Mouse (Mus musculus) CD4-positive, CD25-positive, alpha-beta regulatory T cell, adult 2 months (primary cell): ENCODE results near the gene H2afy2.
A peak's percentile ranks its signal among the peaks of the same experiment; 100 is the strongest.

ENCODE experiments used
- DNase-seq: peaks from one replicate; pipeline ENCODE4 v3.0.0-alpha.2; 2012; ENCODE audit warnings: low read depth, low spot score

The H2afy2 gene

DNA sequence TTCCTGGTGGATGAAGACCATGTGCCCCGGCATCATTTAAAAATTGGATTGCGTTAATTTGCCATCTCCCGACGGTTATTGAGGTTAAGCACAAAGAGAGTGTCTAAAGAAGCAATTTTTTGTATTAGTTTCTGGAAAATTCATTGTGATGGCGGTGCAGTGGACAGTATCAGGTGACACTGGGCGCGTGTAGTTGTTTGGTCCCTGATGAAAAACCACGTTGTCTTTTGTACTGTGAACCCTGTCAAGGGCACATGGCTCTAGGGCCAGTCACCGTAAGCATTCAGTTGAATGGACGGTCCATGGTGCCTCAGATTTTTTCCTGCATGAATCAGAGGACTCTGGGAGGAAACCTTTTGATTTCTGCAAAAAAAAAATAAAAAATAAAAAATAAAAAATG, 467 bp upstream of the H2afy2 start:
- DNase-seq = no peak

DNA sequence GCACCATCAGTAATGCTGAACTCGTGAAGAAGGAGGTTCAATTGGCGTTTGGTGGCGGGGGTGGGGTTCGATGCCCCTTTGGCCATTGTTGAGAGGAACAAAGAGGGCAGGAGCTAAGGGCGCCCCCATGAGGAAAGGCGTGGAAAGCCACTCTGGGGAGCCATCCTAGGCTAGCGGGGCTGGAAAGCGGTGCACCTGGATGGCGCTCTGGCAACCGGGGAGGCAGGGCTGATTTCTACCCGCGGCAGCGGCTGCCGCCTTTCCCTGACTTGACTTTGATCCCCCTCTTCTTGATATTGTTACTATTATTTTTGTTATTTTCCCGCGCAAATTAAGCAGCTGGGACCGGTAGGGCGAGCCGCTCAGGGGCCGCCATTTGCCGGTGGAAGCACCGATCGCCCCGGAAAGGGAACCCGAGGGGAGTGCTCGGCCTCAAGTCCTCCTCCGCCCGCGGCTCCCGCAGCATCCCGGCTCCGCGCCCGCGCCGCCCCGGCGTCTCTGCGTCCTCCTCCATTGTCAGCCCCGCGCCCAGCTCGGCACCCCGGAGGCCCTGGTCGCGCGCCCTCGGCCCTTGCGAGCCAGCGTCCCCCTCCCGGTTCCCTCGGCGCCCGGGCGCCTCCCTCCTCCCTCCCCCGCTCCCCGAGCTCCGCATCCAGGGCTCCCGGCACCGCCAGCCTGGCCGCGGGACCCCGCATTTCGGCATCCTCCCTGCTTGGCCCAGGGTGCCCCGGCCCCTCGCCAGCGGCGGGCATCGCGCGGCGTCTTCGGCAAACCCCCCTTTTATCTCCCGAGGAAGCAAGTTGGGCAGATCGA, 942 bp downstream of the H2afy2 start:
- DNase-seq = peak; percentile 5

DNA sequence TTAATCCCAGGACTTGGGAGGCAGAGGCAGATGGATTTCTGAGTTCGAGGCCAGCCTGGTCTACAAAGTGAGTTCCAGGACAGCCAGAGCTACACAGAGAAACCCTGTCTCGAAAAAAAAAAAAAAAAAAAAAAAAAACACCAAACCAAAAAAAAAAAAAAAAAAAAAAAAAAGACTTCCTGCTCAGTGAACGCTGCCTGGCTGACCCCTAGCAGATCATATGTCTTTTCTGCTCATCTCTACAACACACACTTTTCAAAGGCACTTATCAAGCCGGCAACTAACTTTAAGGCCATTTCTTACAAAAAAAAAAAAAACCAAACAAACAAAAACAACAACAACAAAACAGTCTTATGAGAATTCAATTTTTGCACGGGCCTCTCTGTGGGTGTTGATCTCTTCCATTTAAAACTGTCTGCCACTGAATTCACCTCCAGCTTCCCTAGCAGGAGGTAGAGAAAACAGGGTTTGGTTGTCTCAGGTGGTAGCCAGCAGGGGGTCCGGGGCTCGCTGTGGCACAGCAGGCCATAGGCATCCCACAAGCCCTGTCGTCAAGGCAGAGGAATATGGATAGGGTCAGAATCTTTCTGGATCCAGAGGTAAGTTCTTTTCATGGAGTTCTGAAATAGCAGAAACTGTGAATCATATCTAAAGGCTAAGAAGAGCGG, 2.4 kb downstream of the H2afy2 start:
- no peak for DNase-seq

DNA sequence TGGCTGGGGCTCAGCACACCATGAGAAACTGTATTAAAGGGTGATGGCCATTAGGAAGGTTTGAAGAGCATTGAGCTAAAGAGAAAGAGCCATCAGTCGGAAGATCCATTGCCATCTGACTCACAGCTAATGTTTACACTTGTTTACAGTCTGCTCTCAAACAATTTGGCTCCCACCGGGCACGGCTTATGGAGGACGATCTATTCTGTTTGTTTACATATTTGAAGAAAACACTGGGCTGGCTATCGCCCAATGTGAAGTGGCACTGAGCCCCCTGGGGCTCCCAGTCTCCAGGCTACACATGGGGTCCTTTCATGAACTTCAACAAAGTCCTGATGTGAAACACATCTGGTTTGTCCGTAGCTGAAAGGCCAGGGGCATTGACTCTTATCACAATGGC, 17.1 kb downstream of the H2afy2 start:
- DNase-seq = no peak

GRCm38 (mm10) chr10:61765558-61765957, 18.4 kb downstream of the H2afy2 start:
- DNase-seq = no peak

GRCm38 (mm10) chr10:61764689-61765088, 19.3 kb downstream of the H2afy2 start:
- DNase-seq = no peak

DNA sequence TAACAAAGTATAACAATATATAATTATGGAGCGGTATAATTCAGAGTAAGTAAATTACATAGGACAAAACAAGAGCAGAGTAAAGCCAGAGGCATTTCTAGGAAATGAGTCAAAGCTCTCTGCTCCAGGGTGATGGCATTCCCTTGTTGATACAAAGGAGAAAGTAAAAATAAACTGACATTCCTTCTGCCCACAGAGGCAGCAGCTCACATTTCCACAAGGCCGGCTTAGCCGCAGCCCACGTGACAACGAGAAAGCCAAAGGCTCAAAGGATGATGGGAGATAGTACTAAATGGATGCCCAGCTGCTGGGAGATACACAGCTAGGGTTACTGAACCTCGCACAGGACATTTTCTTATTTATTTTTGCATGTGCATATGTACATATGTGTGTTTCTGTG, 24.1 kb downstream of the H2afy2 start:
- no peak for DNase-seq

DNA sequence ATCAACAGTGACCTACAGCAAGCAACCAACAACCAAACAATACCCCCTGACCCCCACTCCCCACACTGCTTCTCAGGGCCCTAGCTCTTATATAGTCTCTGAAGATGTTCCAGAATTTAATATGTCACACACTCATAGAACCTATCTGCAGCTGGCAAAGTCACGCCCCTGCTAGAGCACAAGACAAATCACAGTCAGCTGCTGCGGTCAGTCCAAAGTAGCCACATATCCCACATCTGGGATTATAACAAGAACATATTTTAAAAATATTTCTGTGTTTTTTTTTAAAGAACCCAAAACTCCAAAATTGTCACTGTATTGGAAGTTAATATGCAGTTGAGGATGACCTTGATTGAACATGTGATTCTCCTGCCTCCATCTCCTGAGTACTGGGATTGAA, 25.0 kb downstream of the H2afy2 start:
- no peak for DNase-seq

DNA sequence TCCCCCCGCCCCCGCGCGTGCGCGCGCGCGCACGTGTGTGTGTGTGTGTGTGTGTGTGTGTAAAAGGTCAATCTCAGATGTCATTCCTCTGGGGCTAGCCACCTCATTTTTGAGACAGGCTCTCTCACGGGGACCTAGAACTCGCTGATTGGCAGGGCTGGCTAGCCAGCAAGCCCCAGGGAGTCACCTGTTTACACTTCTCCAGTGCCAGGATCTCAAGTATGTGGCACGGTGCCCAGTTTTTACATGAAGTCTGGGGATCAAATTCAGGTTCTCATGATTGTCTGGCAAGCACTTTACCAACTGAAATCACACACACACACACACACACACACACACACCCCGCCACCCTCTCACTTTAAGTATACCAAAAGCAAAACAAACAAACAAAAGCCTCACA, 26.9 kb downstream of the H2afy2 start:
- no peak for DNase-seq

DNA sequence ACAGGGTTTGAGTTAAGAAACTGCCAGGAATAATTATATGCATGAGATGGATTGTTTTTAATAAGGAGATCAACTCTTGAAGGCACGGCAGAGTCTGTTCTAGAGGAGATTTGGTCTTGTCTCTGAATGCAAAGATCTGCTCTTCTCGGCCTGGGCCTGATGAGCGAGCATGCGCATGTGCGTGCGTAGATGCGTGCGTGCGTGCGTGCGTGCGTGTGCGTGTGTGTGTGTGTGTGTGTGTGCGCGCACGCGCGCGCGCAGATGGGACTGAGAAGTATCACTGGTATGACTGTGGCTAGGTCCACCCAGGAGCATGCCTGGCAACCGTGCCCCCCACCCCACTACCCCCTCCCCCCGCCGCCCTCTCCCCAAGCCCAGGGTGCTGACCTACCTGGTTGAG, 30.9 kb downstream of the H2afy2 start:
- no peak for DNase-seq

- DNase-seq = no peak
These were observed 32.3 kb downstream of the H2afy2 start for GRCm38 (mm10) chr10:61751534-61752219.

GRCm38 (mm10) chr10:61750014-61750413, 33.9 kb downstream of the H2afy2 start:
- DNase-seq = no peak

DNA sequence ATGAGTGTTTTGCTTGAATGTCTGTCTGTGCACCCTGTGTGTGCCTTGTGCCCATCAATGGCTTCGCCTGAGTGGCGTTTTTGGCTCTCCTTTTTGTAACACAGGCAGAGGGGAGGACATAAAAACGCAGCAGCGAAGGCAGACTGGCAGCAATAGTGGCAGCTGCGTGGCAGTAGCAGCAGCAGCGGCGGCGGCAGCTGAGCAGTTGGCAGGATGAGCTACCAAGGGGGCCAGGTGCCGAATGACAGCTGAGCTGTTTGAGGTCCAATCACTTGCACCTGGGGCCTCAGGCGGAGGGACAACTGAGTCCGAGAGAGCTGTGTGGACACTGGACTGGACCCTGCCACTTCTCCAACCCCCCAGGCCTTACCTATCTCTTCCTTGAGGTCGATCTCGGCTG, 36.6 kb downstream of the H2afy2 start:
- no peak for DNase-seq

DNA sequence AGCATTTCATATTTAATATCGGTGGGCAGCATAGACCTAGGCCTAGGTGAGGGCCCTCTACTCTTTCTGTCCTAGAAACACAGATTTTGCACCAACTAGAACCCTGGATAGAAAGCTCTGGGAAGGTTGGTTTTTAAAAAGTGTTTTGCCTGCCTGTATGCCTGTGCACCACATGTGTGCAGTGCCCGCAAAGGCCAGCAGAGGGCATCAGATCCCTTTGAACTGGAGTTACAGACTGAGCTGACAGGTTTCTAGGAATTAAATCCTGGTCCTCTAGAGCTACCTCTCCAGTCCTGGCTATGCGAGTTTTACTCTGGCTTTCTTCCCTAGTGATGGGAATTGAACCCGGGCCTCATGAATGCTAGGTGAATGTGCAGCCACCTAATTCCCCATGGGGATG, 38.8 kb downstream of the H2afy2 start:
- no peak for DNase-seq

GRCm38 (mm10) chr10:61742336-61742735, 41.6 kb downstream of the H2afy2 start:
- DNase-seq = no peak

DNA sequence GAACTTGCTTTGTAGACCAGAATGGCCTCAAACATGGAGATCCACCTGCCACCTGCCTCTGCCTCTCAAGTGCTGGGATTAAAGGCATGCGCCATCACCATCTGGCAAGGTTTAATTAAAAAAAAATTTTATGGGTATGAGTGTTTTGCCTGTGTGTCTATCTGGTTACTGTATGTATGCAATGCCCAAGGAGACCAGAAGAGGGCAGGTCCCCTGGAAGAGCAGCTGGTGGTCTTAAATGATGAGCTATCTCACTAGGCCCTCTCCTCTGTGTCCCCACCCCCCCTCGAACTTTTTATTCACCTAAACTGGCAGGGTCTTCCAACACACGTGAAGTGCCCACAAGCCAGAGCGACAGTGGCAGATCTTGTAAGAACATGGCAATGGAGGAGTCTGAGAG, 42.1 kb downstream of the H2afy2 start:
- DNase-seq = no peak

DNA sequence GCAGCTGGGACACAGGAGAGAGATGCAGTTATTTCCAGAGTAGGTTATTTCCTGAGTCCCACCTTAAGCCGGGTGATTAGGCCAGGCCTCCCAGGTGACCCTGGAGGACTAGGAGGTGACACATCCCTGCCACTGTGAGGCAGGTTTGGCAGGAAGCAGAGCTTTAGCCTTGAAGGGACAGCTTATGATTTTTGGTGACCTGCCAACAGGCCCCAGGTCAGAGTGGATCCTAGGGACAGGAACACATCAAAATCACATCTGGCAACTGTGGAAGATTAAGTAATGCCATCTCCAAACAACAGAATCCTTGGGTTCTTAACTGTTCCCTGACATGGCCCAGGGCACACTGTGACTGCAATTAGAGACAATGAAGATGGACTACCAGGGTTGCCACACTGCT, 42.6 kb downstream of the H2afy2 start:
- no peak for DNase-seq

GRCm38 (mm10) chr10:61738126-61738525, 45.8 kb downstream of the H2afy2 start:
- DNase-seq = no peak

DNA sequence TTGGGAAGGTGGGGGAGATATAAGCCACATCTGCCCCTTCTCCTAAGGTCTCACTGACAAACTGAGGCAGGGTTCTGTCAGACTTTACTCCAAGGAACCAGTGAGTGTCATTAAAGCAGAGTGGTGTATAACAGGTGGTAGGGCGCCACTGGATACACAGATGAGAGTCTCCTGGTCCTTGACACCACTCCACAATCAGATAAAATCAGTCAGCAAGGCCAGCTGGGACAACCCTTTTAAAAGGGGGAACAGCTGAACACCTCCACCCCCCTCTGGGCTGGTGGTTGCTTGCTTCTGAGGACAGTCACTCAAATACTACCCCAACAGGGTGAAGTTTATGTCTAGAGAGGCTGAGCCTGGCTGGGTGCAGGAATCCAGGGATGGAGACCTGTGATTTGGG, 46.4 kb downstream of the H2afy2 start:
- no peak for DNase-seq

- no peak for DNase-seq
These were observed 47.3 kb downstream of the H2afy2 start for GRCm38 (mm10) chr10:61736671-61737078.

- DNase-seq = peak; percentile 51
These were observed 49.6 kb downstream of the H2afy2 start for GRCm38 (mm10) chr10:61734377-61734776.

DNA sequence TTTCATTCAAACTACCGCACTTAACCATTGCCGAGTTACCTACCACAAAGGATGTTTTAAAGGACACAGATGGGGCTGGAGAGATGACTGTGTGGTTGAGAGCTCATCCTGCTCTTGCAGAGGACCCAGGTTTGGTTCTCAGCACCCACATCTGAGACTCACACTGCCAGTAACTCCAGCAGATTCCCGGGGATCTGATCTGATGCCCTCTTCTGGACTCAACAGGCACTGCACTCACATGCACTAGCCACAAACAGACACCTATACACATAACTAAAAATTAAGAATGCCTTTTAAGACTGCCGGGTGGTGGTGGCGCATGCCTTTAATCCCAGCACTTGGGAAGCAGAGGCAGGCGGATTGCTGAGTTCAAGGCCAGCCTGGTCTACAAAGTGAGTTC, 53.8 kb downstream of the H2afy2 start:
- no peak for DNase-seq

GRCm38 (mm10) chr10:61729181-61729580, 54.8 kb downstream of the H2afy2 start:
- no peak for DNase-seq
